15 mouse cellular contexts compared by ENCODE assay signal in the genomic region with DNA sequence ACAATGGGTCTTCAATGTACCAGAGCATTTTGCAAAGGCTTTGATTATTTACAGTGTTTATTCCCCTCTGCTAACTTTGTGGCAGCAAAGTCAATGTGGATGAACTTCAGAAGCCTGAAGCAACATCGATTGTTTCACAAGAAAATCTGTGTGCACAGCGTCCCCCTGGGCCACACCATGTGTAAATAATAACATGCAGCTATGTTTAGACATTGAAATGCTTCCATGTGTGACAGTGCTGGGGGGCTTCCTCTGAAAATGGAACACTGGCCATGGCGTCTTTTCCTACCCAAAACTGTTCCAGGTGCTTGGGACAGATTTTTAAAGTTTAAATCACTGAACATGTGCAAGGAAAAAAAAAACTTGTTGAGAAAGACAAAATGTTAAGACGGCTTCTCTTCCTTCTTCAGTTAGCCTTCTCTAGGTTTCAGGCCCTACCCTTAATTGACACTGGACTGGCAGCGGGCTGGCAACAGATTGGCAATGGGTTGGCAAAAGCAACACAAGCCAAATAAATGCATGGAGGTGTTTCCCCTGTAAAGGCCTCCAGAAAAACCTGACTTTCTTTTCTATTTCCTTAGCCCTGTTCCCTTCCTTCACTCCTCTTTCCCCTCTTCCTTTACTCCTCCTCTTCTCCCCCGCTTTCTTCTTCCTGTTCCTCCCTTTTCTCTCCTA.
"Had no signal": no experiment of that assay in that cellular context is flagged by ENCODE, and none has a peak within 500 bp of the region (broad histone marks: within the 10 kb centered on the region; RNA-seq: fewer than 3 reads in every experiment).

No protein-coding gene starts in this region.

- ATAC-seq: liver, postnatal 0 days; lung, postnatal 0 days; midbrain, embryonic 16.5 days had no signal

- H3K9ac ChIP-seq: limb, embryonic 12.5 days; limb, embryonic 15.5 days; liver, embryonic 14.5 days; liver, postnatal 0 days; lung, embryonic 14.5 days; midbrain, embryonic 12.5 days had no signal

- H3K9me3 ChIP-seq: limb, embryonic 12.5 days; limb, embryonic 15.5 days; midbrain, embryonic 12.5 days had no signal

- DNase-seq: kidney, postnatal 14 days; layer of hippocampus, adult 9-11 months; liver, postnatal 0 days; thymus, adult 18-20 months; thymus, postnatal 36 days had no signal

- H3K27ac ChIP-seq: layer of hippocampus, adult 2 months; limb, embryonic 12.5 days; limb, embryonic 15.5 days; liver, embryonic 14.5 days; macrophage; midbrain, embryonic 12.5 days had no signal

- H3K4me2 ChIP-seq: limb, embryonic 12.5 days; limb, embryonic 15.5 days; liver, embryonic 11.5 days; lung, embryonic 14.5 days; midbrain, embryonic 12.5 days had no signal

- H3K4me3 ChIP-seq: layer of hippocampus, adult 2 months; limb, embryonic 12.5 days; limb, embryonic 15.5 days; midbrain, embryonic 12.5 days had no signal

- H3K36me3 ChIP-seq: limb, embryonic 12.5 days; limb, embryonic 15.5 days; midbrain, embryonic 12.5 days had no signal

- H3K27me3 ChIP-seq: limb, embryonic 12.5 days; limb, embryonic 15.5 days; midbrain, embryonic 12.5 days had no signal

- H3K4me1 ChIP-seq: limb, embryonic 12.5 days; limb, embryonic 15.5 days; midbrain, embryonic 12.5 days had no signal
